Mouse (Mus musculus) CH12.LX (cell line): ENCODE data around the gene Aunip. TPM values are rescaled to one million over a fixed set of nuclear protein-coding genes. Genes with fewer than 3 reads are reported as not detected.

Experiments
- DNase-seq: peaks from one replicate; pipeline ENCODE4 v3.0.0-alpha.2; 2013; ENCODE audit errors: extremely low read depth
- H3K27ac ChIP-seq: 2 replicates; pipeline ENCODE4 v1.5.1; 2012; ENCODE audit warnings: low read depth, mild to moderate bottlenecking, control low read depth, moderate library complexity; ENCODE audit not compliant: insufficient read depth
- H3K27me3 ChIP-seq: replicated peaks from 2 replicates; pipeline ENCODE3; 2012; ENCODE audit warnings: inconsistent platforms
- H3K36me3 ChIP-seq, 2 experiments: replicated peaks in 1 of 2; 2 replicates each; pipeline versions ENCODE3 to v1.6.1; 2012; ENCODE audit warnings: inconsistent platforms in 1 of 2, low read length in 1 of 2, mild to moderate bottlenecking in 1 of 2, mixed read lengths in 1 of 2, moderate library complexity in 1 of 2; ENCODE audit not compliant: control insufficient read depth in 1 of 2, insufficient read depth in 1 of 2
- H3K4me1 ChIP-seq, 2 experiments: 2 replicates each; pipeline ENCODE4 v1.6.1; 2012; ENCODE audit warnings: inconsistent platforms in 1 of 2, moderate library complexity in 1 of 2; ENCODE audit not compliant: insufficient read depth in 2 of 2, control insufficient read depth in 1 of 2
- H3K4me2 ChIP-seq: 2 replicates; pipeline ENCODE4 v1.6.1; 2012; ENCODE audit warnings: low read depth, mild to moderate bottlenecking, control low read depth; ENCODE audit not compliant: poor library complexity, insufficient read depth, severe bottlenecking
- H3K4me3 ChIP-seq, 3 experiments: fragments of 150-350 bp in 1 of 3; sonication (generic) in 1 of 3; replicated peaks in 1 of 3; 2 replicates each; pipeline versions ENCODE3 to v1.5.1; 2011 to 2012; ENCODE audit warnings: low read depth in 2 of 3, low read length in 2 of 3, mild to moderate bottlenecking in 2 of 3, moderate library complexity in 2 of 3, control low read depth in 1 of 3, improper control_type of control experiment in 1 of 3, inconsistent platforms in 1 of 3, mixed read lengths in 1 of 3; ENCODE audit not compliant: poor library complexity in 1 of 3
- H3K79me2 ChIP-seq: replicated peaks from 2 replicates; pipeline ENCODE4 v1.6.1; 2012; ENCODE audit warnings: mild to moderate bottlenecking, moderate library complexity; ENCODE audit not compliant: control insufficient read depth, poor library complexity, insufficient read depth, severe bottlenecking; ENCODE audit errors: extremely low read depth
- H3K9ac ChIP-seq: 2 replicates; pipeline ENCODE4 v1.6.1; 2012; ENCODE audit warnings: low read depth, mild to moderate bottlenecking, control low read depth, moderate library complexity; ENCODE audit not compliant: insufficient read depth
- H3K9me3 ChIP-seq: replicated peaks from 2 replicates; pipeline ENCODE3; 2012; ENCODE audit warnings: low read length, inconsistent platforms, mixed read lengths
- CHD2 ChIP-seq: IDR thresholded peaks from 2 replicates; pipeline ENCODE4 v1.6.1; 2011; ENCODE audit warnings: low read length, improper control_type of control experiment
- CTCF ChIP-seq, 2 experiments: IDR thresholded peaks in 1 of 2; conservative IDR thresholded peaks in 1 of 2; 2 replicates each; pipeline ENCODE4 v1.5.1; 2011 to 2012; ENCODE audit warnings: low read depth in 2 of 2, low read length in 2 of 2, improper control_type of control experiment in 1 of 2, inconsistent platforms in 1 of 2, mild to moderate bottlenecking in 1 of 2, moderate library complexity in 1 of 2
- ELF1 ChIP-seq: IDR thresholded peaks from 2 replicates; pipeline ENCODE4 v1.6.1; 2014; ENCODE audit warnings: low read depth, mild to moderate bottlenecking, inconsistent platforms, low read length, improper control_type of control experiment
- EP300 ChIP-seq: IDR thresholded peaks from 2 replicates; pipeline ENCODE4 v1.6.1; 2011; ENCODE audit warnings: low read length, improper control_type of control experiment
- JUN ChIP-seq: IDR thresholded peaks from 2 replicates; pipeline ENCODE4 v1.6.1; 2011; ENCODE audit warnings: low read depth, mild to moderate bottlenecking, low read length, improper control_type of control experiment, moderate library complexity; ENCODE audit not compliant: insufficient read depth
- MAZ ChIP-seq: IDR thresholded peaks from 2 replicates; pipeline ENCODE4 v1.6.1; 2012; ENCODE audit warnings: low read depth, mild to moderate bottlenecking, inconsistent platforms, low read length, improper control_type of control experiment, moderate library complexity
- MEF2A ChIP-seq: IDR thresholded peaks from 2 replicates; pipeline ENCODE4 v1.6.1; 2014; ENCODE audit warnings: low read depth, mild to moderate bottlenecking, inconsistent platforms, low read length, improper control_type of control experiment, borderline replicate concordance
- MXI1 ChIP-seq: IDR thresholded peaks from 2 replicates; pipeline ENCODE4 v1.6.1; 2011; ENCODE audit warnings: mild to moderate bottlenecking, low read depth, low read length, improper control_type of control experiment
- NELFE ChIP-seq: IDR thresholded peaks from 2 replicates; pipeline ENCODE4 v1.6.1; 2011; ENCODE audit warnings: low read depth, low read length, improper control_type of control experiment
- NRF1 ChIP-seq: IDR thresholded peaks from 2 replicates; pipeline ENCODE4 v1.6.1; 2014; ENCODE audit warnings: low read depth, mild to moderate bottlenecking, inconsistent platforms, low read length, improper control_type of control experiment, moderate library complexity
- RAD21 ChIP-seq: IDR thresholded peaks from 2 replicates; pipeline ENCODE4 v1.6.1; 2011; ENCODE audit warnings: low read depth, mild to moderate bottlenecking, low read length, improper control_type of control experiment, moderate library complexity
- RCOR1 ChIP-seq: conservative IDR thresholded peaks from 2 replicates; pipeline ENCODE4 v1.6.1; 2012; ENCODE audit warnings: low read depth, mild to moderate bottlenecking, inconsistent platforms, low read length, improper control_type of control experiment
- SIN3A ChIP-seq: IDR thresholded peaks from 2 replicates; pipeline ENCODE4 v1.6.1; 2012; ENCODE audit warnings: low read length, improper control_type of control experiment, inconsistent platforms
- TBP ChIP-seq: conservative IDR thresholded peaks from 2 replicates; pipeline ENCODE4 v1.6.1; 2011; ENCODE audit warnings: low read depth, low read length, improper control_type of control experiment
- USF1 ChIP-seq: IDR thresholded peaks from 2 replicates; pipeline ENCODE4 v1.6.1; 2014; ENCODE audit warnings: low read depth, mild to moderate bottlenecking, inconsistent platforms, low read length, improper control_type of control experiment
- USF2 ChIP-seq: conservative IDR thresholded peaks from 2 replicates; pipeline ENCODE4 v1.6.1; 2011; ENCODE audit warnings: low read depth, low read length, improper control_type of control experiment
- ZC3H11A ChIP-seq: IDR thresholded peaks from 2 replicates; pipeline ENCODE4 v1.6.1; 2012; ENCODE audit warnings: low read depth, mild to moderate bottlenecking, inconsistent platforms, low read length, improper control_type of control experiment
- ZMIZ1 ChIP-seq: IDR thresholded peaks from 2 replicates; pipeline ENCODE4 v1.6.1; 2012; ENCODE audit warnings: low read depth, mild to moderate bottlenecking, inconsistent platforms, low read length, improper control_type of control experiment
- dilution Hi-C: fragments of 300-500 bp; cut with MboI; formaldehyde crosslinking; loops from 2 replicates; pipeline ENCODE4 v1.14.3; 2020; ENCODE audit warnings: low sequenced_read_pairs; ENCODE audit not compliant: extremely low pct_unique_long_range_greater_than_20kb, extremely low pct_ligation_motif_present
- in situ Hi-C: fragments of 300-500 bp; cut with MboI; formaldehyde crosslinking; loops from 3 replicates; pipeline ENCODE4 v1.14.3; 2019; ENCODE audit warnings: low sequenced_read_pairs, low pct_ligation_motif_present, low pct_unique_long_range_greater_than_20kb, mixed read lengths
- polyA plus RNA-seq: library from polyadenylated mRNA; unstranded; fragments of >175 nt; gene quantifications from 2 replicates; pipeline ENCODE4 v1.2.1, GENCODE M21; 2012; ENCODE audit warnings: low read depth; ENCODE audit not compliant: insufficient read length
- total RNA-seq, 2 experiments: library from RNA; depleted of rRNA; stranded (reverse); fragments of 300-350 nt in 1 of 2; fragments of >200 nt in 1 of 2; gene quantifications; 2 replicates each; pipeline ENCODE4 v1.2.3; 2012 to 2014

Aunip gene
- total and polyA plus RNA-seq, 3 experiments, result 11.5 to 14.9 (median 11.7) TPM

DNA sequence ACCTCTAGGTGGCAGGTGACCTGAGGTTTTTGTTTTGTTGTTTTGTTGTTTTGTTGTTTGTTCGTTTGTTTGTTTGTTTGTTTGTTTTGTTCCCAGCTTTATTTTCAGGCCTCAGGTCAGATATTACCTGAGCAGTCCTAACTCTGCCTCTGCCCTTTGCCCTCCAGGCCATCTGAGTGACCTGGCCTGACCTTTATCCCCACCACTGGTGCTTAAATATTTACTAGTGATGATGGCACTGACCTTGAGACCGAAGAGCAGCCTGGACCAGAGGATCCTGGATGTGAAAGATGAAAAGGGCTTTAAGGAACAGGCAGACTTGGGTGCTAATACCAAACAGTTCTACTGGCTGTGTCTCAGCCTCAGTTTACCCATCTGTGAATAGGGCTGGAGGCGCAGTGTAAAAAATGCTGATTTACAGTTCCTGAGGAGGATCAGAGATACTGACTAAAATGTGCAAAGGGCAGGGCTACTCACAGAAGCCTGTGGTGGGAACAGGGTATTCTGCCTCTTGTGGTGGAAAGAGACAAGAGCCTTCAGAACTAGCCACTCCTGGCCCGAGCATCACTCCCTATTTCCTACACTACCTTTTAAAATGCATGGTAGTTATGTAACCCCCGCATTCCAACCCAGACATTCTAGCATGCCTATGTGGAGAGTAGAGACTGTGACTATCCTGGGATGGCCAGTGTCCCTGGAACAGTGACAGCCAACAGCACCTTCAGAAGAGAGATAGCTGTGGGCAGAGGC is 25.5 kb upstream of the Aunip start:
- H3K27me3 ChIP-seq, result peaks cover 33% of the 10 kb centered on the region
- no peaks in the 10 kb centered on the region for H3K9me3 ChIP-seq
- in situ Hi-C loops (loop anchor here (25.0 kb wide), 1 partner anchor 223 kb away; the partner anchor contains the start of gene Grrp1), dilution Hi-C loops (no loop called here)
- H3K4me1 ChIP-seq, result peaks cover 2 to 6% of the 10 kb centered on the region in 2 experiments; a peak in 2 of 4 replicates
- no peak overlapping the region for H3K4me2 ChIP-seq
- H3K79me2 ChIP-seq, result no peaks in the 10 kb centered on the region
- no peak overlapping the region for H3K4me3 ChIP-seq
- H3K36me3 ChIP-seq, result no peaks in the 10 kb centered on the region
- H3K27ac ChIP-seq, result no peak overlapping the region
- no peak for DNase-seq
- H3K9ac ChIP-seq, result no peak overlapping the region
- TF ChIP-seq NELFE, result no peak
- no peak for TF ChIP-seq USF1
- peak in 1 of 2 experiments; percentile 11; a peak in 1 of 4 replicates for TF ChIP-seq CTCF (conservative IDR thresholded peaks at IDR 0.05 in 1 of 2, IDR thresholded peaks at IDR 0.05 in 1 of 2; ENCODE audit: low read depth in 2 of 2, low read length in 2 of 2)

DNA sequence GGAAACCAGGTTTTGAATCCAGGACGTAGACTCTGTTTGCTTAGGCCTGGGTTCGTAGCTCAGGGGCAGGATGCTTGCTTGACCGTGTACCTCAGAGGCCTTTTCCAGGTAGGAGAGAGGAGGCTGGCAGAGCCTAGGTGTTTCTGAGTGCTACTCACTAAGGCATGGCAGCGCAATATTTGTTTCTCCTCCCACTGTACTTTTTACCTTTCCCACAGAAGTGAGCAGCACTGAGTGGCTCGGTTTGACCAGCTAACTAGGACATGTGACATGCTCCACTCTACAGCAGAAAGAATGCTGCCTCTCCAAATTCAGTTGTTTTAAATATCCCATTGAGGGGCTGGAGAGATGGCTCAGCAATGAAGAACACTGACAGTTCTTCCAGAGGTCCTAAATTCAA is 22.6 kb upstream of the Aunip start:
- Histone ChIP-seq H3K36me3 (no peaks in the 10 kb centered on the region), H3K4me2 (no peak overlapping the region), H3K27me3 (peaks cover 28% of the 10 kb centered on the region), H3K4me3 (no peak overlapping the region), H3K79me2 (no peaks in the 10 kb centered on the region), H3K4me1 (peaks cover 0 to 4% of the 10 kb centered on the region in 2 experiments; a peak in 1 of 4 replicates), H3K9ac (no peak overlapping the region), H3K27ac (no peak overlapping the region), H3K9me3 (peaks cover 6% of the 10 kb centered on the region)
- TF ChIP-seq NRF1 (no peak), SIN3A (no peak), MEF2A (no peak), USF2 (no peak), JUN (no peak), ZC3H11A (no peak), ZMIZ1 (no peak), RCOR1 (no peak), ELF1 (no peak), CHD2 (no peak), EP300 (no peak), MXI1 (no peak), USF1 (no peak), CTCF (conservative IDR thresholded peaks at IDR 0.05 in 1 of 2, IDR thresholded peaks at IDR 0.05 in 1 of 2; ENCODE audit: low read depth in 2 of 2, low read length in 2 of 2) (no peak), TBP (no peak), MAZ (no peak), RAD21 (no peak)
- no peak for DNase-seq
- in situ Hi-C loops, result loop anchor here (25.0 kb wide), 1 partner anchor 226 kb away; the partner anchor contains the start of gene Grrp1
- dilution Hi-C loops, result no loop called here
